Mouse (Mus musculus) thymus, postnatal 25 days (tissue): ENCODE measurements around the gene Kcnd3.
"Not testable (repeated sequence)": the region's sequence is repeated elsewhere in the genome, so short reads cannot be mapped to it uniquely, and the experiment has no call there.

Experiments
- DNase-seq: peaks from one replicate; pipeline ENCODE4 v3.0.0; 2022

The Kcnd3 gene

DNA sequence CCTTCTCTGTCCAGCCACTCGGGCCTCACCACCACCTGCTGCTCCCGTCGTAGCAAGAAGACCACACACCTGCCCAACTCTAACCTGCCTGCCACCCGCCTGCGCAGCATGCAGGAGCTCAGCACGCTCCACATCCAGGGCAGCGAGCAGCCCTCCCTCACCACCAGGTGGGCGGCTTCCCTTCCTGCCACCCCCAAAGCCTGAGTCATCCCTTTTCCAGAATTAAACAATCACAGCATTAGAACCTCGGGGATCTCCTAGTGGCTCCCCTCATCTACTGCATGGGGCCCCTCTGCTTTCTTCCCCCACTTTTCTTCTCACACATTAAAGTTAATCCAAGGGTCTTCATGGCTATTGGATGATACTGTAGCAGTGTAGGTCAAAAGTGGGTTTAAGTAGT is 216.0 kb downstream of the Kcnd3 start:
- no peak for DNase-seq

DNA sequence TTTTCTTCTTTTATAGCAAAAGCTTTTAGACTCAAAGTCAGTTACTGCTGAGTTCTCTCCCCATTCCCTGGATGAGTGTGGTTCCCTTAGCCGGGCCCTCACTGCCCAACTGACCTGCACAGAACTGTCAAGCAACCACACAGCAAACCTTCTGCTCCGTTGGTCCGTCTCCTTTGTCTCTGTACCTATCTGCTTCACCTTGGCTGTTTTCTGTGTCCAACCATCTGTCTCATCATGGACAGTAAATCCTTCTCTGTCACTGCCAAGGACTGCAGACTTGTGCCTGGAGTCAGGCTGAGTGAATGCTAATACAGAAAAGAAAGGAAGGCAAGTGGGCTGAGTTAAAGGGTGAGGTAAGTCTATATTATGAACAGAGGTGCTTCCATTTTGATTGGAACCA is 217.6 kb downstream of the Kcnd3 start:
- DNase-seq: no peak

DNA sequence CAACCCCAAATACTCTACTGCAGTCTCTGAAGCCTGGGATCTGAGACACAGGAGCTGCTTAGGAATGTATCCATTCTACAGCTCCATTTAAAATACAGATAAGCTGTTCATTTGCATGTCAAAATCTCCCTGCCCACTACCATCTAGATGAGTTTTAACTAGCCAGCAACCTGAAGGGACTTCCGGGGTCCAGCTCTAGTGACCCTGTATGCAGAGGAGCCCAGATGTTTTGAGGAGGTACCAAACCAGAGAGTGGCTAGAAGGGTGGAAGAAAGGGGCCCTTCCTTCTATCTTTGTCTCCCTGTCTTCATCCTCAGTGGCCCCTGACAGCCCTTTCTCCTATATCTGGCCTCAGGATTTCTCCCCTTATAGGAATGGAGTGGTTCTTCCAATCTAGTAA is 218.7 kb downstream of the Kcnd3 start:
- DNase-seq: no peak

DNA sequence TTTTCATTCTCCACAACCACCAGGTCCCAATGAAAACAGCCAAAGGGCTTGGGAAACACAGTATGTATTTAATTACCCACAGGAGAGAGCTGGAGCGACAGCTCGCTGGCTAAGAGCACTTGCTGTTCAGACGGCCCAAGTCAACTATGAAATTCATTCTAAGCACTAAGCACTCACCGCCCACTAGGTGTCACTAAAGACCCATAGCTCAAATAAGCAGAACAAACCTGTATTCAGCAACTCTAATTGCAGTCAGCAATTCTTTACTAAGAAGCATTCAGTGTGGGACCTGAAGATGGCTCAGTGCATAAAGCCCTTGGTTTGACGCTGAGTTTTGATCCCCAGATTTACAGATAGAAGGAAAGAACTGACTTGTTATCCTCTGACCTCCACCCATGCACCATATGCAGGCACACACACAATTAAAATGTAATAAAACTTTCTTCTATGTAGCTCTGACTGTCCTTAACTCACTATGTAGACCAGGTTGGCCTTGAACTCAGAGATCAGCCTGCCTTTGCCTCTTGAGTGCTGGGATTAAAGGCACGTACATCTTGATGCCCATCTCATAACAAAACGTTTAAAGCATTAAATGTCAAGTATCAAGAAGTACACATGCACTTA is 222.6 kb downstream of the Kcnd3 start:
- DNase-seq: peak; percentile 65

DNA sequence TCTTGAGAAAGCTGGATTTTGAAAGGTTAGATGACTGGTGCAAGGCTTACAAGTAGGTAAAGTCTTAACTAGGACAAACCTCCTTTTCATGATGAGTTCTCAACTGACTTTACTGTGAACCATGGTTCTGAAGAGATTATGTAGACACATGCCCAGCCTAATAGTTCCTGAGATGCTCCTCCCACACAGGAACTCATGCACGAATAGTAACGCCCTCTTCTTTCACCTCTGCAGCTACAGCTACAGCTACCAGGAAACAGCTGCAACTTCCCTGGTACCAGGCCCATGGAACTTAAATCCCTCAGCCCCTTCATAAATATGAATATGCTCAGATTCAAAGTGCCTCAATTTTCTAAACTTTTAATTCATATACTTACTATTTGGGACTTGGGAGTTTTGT is 223.8 kb downstream of the Kcnd3 start:
- DNase-seq: no peak

DNA sequence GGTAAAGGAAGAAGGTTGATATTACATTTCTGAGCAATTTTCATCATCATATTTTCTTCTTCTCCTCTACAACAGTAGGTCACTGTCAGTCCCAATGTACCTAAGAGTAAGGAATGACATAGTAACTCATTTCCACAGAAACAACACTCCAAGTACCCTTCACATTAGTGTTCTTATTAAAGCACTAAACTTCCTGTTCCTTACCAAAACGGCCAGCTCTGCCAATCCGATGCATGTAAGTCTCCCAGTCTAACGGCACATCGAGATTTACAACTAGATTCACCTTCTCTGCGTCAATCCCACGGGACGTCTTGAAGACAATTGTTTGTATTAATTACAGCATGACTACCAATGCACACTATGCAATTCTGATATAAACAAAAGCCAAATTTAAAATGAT is 228.2 kb downstream of the Kcnd3 start:
- DNase-seq: no peak

DNA sequence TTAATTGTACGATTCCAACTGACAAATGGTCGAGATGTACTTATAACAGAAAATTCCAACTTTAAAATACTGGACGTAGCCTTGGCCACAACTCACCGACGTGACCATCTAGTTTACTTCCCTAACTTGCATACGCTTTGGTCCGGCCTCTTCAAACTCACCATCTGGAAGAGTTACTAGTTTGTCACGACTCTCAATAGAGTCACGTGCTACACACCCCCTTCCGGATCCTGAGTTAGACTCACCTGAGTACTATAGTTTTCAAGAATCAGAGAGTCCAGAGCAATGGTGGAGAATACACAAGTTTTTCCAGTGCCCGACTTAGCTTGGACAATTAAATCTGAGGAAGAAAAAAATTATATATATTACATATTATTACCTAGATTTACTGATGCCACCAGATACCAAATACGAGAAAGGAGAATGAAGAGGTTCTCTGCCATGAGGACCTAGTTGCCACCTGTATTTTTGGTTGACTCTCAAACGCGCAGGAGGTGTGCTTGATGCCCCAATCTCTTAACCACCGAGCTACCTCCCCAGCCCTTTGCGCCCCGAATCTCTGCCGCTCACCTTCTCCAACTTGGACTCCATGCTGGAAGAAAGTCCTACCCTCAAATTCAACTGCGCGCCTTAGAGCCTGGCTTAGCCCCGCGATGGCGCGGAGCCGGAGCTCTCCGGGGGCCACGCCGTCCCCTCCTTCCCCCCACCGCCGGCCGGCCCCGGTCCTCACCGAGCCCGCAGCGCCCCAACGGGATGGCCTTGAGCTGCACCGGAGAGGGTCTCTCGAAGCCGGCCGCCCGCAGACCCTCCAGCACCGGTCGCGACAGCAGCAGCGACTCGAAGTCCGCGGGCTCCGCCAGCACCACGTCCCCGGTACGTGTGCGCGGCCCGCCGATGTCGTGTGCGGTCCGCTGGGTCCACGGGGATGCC is 234.5 kb downstream of the Kcnd3 start:
- DNase-seq: no peak

DNA sequence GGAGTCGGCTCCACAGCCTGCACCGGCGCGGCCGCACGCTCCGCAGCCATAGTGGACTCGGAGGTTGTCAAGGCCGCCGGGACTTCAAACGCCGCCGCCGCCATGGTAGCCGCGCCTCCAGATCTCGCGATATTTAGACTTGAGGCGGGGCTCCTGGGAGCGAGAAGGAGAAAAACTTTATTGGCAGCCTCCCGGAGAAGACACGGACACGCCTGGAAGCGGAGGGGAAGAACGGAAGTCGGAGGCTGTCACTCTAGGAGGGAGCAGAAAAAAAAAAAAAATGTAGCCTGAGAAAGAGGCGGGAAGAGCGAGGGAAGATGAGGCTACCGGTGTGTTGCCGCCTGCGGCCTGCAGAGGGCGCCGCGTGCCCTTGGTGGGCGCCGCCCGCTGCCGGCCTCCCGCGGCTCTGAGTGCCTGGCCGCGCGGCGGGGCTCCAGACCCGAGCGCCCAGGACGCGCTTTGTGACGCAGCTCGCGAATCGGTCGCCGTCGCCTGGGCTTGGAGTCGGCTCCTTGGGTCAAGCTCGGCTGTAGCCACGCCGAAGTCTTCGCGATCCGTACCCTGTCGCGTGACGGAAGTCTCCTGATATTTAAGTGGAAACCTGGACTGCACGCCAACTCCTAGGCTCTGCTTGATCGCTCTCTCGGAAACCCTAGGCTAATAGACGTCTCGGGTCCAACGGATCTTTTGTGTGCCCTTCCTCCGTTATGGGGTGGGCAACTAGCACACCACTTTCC is 235.4 kb downstream of the Kcnd3 start, which contains the start of gene Ddx20:
Gene Ddx20, minus strand, starts transcription at position 251 of the 737 bp plus-strand sequence.
- DNase-seq: peak; percentile 94

DNA sequence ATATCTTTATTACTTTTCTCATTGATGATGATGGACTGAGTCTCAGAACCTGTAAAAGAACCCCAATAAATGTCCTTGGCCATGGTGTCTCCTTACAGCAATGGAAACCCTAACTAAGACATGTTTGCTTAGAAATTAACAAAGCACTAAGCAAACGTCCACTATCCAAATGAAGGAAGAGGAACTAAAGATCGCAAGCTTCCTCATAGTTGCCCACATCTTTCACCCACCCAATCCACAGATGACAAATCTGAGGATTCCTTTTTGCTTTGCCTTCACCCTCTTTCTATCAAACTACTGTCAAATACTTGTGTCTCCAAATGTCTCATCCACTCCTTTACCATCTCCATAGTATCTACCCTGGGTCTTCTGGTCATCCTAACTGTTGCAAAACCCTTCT is 236.4 kb downstream of the Kcnd3 start:
- no peak for DNase-seq

DNA sequence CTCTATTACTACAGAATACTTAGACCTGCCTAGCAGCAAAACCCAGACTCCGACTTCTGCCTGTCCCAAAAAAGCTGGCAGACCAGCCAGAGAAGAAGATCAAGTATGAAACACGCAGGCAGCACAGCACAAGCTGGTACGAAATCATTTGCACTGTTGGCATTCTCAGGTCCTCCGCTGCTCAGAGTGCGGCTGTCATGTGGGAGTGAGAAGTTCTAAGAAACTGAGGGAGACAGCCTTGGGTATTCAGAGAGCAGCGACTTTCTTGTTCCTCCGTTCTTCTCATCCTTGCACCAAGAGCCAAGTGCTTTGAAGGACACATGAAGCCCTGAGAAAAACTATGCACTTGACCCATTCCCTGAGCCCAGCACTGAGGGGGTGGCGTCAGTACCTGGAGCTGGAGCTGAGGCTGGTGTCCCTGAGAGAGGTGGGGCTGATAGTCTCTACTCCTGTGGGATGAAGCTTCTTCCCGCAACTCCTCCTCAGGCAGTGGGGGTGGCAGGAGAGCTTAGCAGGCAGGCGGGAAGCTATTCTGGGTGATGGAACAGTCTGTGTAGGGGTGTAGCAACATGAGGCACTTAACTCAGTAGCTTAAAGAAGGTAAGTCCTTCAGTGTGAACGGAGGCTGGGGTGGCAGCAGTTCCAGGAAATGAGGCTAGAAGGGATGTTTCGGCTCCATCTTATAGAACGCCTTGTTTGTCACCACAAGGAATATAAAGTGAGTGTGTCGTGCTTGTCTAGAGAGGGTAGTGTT is 241.4 kb downstream of the Kcnd3 start:
- DNase-seq: no peak

DNA sequence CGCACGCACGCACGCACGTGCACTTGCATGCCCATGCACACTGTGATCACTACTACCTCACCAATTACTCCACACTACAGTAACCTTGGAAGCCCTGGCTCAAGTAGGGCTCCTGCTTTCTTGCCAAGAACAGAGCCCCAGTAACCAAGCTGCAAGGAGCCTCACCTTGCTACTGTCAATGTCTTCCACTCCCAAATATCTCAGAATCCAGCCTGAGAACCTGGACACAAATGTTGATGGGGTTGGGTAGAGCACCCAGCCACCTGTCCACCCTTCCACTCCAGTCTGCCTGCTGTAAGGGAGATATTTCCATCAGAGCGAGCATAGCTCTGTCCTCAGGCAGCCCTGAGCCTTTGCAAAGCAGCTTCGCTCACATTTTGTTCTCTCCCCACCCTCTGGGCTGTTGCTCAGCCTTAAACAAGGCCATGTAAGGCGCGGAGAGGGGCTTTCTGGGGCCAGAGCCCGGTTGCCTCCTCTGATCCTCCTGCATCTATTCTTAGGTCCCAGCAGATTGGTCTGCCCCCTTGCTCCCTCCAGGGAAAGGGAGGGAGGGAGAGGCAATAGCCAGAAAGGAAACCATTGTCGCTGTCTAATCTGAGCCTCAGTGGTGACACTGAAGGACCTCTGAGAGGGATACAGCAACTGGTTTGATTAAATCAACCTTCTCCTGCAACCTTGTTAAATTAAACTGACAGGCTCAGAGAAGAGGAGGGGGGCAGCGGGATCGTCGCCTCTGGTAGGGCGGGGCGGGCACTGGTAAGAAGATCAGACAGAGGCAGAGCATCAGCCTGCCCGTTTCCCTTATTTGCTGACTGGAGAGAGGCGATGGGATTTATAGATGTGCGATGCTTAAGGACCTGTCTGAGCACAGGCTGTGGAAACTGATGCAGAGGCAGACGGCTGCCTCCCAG is 243.6 kb downstream of the Kcnd3 start:
- no peak for DNase-seq

DNA sequence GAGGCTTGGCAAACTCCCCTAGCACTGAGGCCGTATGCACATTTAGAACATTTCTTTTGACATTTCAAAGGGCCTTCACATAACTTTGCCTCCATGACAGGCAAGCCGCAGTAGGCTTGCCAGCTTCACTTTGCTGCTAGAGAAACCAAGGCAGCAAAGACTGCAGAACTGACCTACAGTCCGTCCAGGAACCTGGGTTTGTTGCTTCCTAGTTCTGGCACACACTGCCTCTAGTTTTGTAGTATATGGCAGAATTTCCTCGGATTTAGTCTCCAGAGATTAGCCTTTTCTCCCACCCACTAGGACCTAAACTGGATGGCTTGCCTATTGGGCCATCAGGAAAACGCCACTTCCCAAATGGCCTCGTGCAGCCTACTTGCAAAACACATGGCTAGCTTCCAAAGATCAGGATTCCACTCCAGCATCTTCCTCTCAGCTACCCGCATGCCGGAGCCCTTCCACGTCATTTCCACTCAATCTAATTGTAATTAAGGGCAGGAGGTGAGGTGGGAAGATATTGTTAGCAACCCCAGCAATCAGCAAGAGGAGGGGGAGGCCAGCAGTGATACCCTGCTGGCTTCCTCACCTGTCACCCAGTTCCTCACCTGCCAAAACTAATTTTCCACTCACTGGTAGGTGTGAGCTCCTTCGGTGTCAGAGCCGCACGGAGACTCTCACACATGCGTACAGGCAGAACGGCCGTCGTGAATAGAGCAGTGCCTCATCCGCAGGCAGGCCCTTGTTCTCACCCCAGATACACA is 244.4 kb downstream of the Kcnd3 start:
- DNase-seq: no peak

DNA sequence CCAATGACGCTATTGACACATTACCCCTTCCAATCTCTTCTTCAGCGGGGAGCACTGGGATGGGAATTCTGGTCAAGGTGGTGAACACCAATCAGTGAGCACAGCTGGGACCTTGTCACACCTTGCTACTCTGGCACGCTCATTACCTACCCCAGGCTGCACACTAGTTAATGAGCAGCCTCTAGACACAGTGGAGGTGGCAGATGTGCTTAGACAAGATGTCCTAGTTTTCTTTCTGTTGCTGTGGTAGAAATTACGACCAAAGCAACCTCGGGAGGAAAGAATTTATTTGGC is 245.0 kb downstream of the Kcnd3 start:
- DNase-seq: no peak

DNA sequence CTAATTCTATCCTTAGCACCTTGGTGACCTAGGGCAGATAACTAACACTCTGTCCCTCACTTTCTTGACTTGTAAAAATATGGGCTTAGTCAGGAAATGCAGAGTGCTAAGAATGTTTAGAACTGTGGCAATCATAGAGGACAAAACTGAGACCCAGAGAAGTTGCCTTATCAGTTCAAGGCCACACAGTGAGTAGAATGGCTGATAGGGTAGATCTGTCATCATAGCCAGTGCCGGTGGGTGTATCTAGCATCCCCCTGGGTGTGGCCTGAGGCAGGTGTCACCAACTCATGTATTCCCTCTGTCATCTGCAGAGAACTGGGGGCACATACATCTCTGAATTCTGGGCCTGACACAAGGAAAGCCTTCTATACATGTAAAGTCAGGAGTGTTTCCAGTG is 246.2 kb downstream of the Kcnd3 start:
- DNase-seq: no peak

DNA sequence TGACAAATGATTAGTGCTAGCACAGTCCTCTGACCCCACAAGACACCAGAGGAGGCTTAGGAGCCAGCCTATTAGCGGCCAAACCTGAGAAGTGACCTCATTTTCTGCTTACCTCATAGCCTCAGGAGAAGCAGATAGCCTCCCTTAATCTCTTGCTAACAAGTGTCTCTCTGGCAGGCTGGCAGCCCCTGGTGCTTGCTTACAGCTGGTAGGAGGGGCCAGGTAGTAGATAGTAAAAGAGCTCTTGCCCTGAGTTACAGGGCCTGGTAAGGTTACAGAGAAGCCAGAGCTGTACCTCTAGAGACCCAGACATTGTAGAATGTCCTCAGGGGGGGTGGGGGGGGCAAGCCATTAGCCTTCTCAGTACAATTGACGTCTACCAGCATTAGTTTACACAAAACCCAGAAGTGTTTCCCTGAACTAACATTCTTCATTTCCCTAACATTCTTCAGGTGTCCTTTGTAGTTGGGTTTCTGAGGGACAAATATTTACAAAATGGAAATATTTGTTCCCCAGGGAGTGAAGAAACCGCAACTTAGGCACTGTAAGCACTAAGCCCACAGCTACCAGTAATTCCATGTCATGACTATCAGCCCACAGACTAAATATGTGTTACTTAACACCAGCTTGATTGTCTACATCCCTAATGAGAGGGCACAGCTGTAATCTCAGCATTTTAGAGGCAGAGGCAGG is 247.3 kb downstream of the Kcnd3 start:
- DNase-seq: no peak

DNA sequence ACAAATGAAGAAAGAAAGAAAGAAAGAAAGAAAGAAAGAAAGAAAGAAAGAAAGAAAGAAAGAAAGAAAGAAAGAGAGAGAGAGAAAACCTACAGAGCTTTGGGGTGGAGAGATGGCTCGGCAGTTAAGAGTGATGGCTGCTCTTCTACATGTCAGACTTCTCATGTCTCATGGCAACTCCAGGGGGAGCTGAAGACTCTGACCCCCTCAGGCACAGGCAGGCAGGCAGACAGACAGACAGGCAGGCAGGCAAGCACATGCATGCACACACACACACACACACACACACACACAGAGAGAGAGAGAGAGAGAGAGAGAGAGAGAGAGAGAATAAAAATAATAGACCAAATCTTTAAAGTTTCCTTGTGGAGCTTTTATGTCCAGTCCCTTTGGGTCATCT is 248.7 kb downstream of the Kcnd3 start:
- DNase-seq: not testable (repeated sequence)

DNA sequence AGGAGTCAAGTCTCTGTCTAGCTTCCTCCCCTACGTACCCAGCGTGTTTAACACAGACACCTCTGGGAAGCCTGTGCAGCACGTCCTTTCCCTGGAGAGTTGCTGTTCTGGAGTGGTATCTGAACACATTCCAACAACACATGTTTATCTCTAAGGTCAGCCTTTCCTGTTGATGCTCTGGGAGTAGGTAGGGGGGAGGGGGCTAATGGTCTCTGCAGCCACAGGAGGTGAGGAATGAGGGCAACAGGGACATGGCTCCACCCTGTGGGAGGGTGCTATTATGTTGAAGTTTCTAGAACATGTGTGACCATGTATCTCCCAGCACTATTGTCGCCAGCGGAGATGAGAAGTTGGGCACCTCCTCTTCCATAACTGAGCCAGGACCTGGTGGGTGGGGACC is 249.3 kb downstream of the Kcnd3 start:
- DNase-seq: no peak

DNA sequence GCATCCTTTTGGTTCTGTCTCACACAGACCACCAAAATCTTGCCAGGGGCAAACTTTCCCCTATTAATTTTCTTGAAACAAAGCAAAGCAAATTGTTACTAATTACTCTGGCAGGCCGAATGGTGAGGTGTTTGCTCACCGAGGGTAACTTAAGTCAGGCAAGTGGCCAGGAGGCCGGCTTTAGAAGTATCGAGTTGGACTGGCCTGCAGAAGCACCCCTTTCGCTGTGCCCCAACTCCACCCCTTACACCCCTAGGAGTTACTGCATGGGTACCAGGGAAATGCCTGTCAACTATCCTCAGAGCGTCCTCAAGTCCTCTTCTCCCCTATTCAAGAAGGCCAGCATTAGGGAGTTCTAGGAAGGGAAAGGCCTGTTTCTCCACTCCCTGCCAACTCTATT is 251.4 kb downstream of the Kcnd3 start:
- DNase-seq: no peak

DNA sequence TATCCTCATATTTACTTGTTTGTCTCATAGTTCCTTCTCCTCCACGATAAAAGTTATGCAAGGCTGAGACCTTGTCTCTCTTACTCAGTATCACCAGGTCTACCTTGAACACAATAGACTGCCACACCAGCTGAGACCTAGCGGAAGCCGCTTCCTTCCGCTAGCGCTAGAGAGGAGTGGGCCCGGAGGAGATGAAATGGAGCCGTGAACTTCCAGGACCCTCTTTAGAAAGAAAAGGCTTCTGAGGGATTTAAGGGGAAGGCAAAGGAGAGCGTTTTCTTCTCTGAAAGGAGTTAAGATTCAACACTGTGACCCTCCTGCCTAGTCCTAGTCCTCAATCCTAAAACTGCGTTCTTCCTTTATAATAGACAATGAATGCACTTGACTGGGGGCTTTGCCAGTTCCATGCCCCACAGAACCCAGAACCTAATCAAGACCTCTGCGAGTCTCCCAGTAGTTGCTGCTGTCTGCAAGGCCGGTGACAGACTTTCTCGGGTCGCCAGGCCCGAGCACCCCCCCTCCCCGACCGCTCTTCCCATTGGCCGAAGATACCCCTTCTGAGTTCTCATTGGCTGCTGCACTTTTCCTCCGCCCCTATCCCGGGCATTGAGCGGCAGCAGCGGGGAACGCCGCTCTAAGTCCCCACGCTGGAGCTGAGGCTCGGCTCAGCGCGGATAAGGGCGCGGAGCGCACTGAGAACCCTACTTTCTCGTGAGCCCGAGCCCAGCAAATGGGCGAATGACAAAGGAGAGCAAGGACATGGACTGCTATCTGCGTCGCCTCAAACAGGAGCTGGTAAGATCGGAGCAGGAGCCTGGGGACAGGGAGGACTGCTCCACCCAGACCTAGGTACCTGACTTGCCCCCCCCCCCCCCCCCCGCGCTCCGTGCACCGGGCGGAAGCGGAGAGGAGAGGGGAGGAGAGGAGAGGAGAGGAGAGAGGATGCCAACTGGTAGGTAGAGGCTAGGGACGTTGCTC is 252.2 kb downstream of the Kcnd3 start, which contains the start of gene Inka2:
Gene Inka2, plus strand, starts transcription at position 569 of the 978 bp plus-strand sequence.
- DNase-seq: peak; percentile 84
